Mouse (Mus musculus) erythroblast, embryonic 14.5 days (primary cell): ENCODE measurements around the gene Dph2. TPM values are rescaled to one million over a fixed set of nuclear protein-coding genes. Genes with fewer than 3 reads are reported as not detected.

Experiments used
- H3K27me3 ChIP-seq: 2 replicates; pipeline ENCODE4 v1.6.1; 2012; ENCODE audit warnings: inconsistent platforms; ENCODE audit not compliant: control insufficient read depth
- H3K36me3 ChIP-seq: 2 replicates; pipeline ENCODE4 v1.6.1; 2012; ENCODE audit warnings: mild to moderate bottlenecking, inconsistent platforms; ENCODE audit not compliant: control insufficient read depth
- H3K4me1 ChIP-seq: 2 replicates; pipeline ENCODE4 v1.6.1; 2012; ENCODE audit warnings: inconsistent platforms; ENCODE audit not compliant: control insufficient read depth
- H3K4me3 ChIP-seq: replicated peaks from 2 replicates; pipeline ENCODE3; 2012; ENCODE audit warnings: moderate library complexity, mild to moderate bottlenecking, inconsistent platforms
- H3K9me3 ChIP-seq: 2 replicates; pipeline ENCODE4 v1.6.1; 2012; ENCODE audit warnings: low read length, inconsistent platforms, mixed read lengths; ENCODE audit not compliant: control insufficient read depth
- GATA1 ChIP-seq: IDR thresholded peaks from 2 replicates; pipeline ENCODE4 v1.6.1; 2012; ENCODE audit warnings: low read length, inconsistent platforms, mixed read lengths
- TAL1 ChIP-seq: IDR thresholded peaks from 3 replicates; pipeline ENCODE4 v1.6.1; 2012; ENCODE audit warnings: low read length, inconsistent platforms, mixed read lengths
- polyA plus RNA-seq: library from polyadenylated mRNA; stranded (reverse); fragments of >175 nt; gene quantifications from 2 replicates; pipeline ENCODE4 v1.2.3, GENCODE M21; 2012

Gene Dph2
- polyA plus RNA-seq, 1 experiment: 0.31 TPM

DNA sequence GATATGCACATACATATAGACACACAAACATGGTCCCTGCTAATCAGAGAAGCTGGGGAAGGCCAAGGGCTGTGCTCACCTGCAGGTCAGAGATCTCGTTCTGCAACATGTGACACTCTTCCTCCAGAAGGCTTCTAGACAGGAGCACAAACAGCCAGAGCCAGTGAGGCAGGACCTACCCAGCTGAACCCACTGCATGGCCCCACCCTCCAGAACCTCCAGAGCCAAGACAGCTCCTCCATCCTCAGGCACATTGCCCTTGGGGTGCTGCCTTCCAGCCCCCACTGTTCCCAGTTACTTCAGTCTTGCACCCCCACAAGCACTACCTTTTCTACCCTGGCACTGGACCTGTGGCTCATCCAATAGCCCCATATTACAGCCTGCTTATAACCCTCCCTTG is 21.4 kb downstream of the Dph2 start:
- Histone ChIP-seq H3K4me3 (no peak overlapping the region), H3K36me3 (peaks cover 64% of the 10 kb centered on the region), H3K9me3 (no peaks in the 10 kb centered on the region), H3K27me3 (no peaks in the 10 kb centered on the region; the same call in 1 of the 2 replicates), H3K4me1 (peaks cover 86% of the 10 kb centered on the region)
- TF ChIP-seq TAL1 (no peak), GATA1 (no peak)

DNA sequence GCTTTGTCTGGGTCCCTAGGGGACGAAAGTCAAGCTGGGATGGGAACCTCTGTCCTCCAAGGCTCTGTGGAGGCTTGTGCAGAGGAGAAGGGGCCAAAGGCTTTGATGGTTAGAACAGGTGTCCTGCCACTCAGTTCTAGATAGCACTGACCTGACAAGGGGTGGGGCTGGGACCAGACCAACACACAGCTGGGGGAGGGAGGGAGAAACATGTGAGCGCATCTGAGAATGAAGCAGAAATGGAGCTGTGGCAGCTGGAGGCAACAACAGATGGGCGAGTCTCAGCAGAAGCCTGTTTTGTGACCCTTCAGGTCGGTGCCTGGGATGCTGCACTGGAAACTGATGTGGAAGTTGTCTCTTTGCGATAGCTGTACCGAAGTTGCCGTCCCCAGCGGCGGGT is 22.5 kb downstream of the Dph2 start:
- Histone ChIP-seq H3K27me3 (no peaks in the 10 kb centered on the region; the same call in 1 of the 2 replicates), H3K4me3 (no peak overlapping the region), H3K36me3 (peaks cover 75% of the 10 kb centered on the region), H3K4me1 (peaks cover 88% of the 10 kb centered on the region), H3K9me3 (no peaks in the 10 kb centered on the region)
- TF ChIP-seq TAL1 (no peak), GATA1 (no peak)

DNA sequence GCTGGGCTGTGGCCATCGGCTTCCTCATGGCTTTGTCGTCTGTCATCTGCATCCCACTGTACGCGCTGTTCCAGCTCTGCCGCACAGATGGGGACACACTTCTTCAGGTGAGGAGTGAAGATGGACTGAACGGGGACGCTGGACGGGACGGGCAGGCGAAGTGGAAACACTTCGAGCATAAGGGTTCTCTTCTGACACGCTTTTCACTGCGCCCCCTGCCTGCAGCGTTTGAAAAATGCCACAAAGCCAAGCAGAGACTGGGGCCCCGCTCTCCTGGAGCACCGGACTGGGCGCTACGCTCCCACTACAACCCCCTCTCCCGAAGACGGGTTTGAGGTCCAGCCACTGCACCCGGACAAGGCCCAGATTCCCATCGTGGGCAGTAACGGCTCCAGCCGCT is 24.0 kb downstream of the Dph2 start:
- Histone ChIP-seq H3K4me3 (no peak overlapping the region), H3K36me3 (peaks cover 90% of the 10 kb centered on the region), H3K27me3 (no peaks in the 10 kb centered on the region; the same call in 1 of the 2 replicates), H3K4me1 (peaks cover 88% of the 10 kb centered on the region), H3K9me3 (no peaks in the 10 kb centered on the region)
- TF ChIP-seq TAL1 (no peak), GATA1 (no peak)

DNA sequence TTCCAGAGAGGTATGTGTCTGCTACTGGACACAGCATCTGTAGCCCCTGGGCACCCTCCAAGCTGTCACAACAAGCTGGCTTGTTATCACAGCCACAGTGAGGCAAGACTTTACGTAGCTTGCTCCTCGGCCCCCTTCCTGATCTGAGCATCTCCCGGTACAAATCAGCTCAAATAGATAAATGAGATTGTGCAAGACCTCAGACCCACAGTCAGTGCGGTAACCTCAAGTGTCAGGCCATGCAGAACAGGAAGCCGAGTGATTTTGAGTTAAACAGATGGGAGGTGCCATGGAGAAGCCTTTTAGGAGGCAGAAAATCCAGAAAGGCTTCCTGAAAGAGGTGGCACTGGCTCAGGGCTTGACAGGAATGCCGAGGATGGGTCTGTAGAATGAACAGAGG is 24.8 kb downstream of the Dph2 start:
- Histone ChIP-seq H3K36me3 (peaks cover 98% of the 10 kb centered on the region), H3K27me3 (no peaks in the 10 kb centered on the region; the same call in 1 of the 2 replicates), H3K9me3 (no peaks in the 10 kb centered on the region), H3K4me3 (no peak overlapping the region), H3K4me1 (peaks cover 85% of the 10 kb centered on the region)
- TF ChIP-seq GATA1 (no peak), TAL1 (no peak)

DNA sequence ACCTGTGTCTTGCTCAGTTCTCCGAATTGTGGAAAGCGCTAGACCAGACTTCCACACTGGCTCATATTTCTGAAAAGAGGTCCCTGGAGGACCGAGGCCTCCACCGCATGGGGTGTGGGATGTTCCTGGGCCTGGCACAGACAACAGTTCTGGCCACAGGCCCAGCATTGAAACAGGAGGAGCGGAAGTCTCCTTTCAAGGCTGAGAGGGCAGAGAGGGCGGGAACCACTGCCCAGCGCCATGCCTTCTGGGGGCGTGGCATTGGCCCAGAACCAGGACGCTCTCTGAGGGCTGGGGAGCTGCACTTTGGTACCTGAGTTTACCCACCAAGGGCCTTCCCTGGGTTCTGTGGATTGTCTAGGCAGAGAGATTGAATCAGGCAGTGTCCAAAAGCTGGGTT is 25.7 kb downstream of the Dph2 start:
- Histone ChIP-seq H3K9me3 (no peaks in the 10 kb centered on the region), H3K27me3 (no peaks in the 10 kb centered on the region; the same call in 1 of the 2 replicates), H3K4me3 (no peak overlapping the region), H3K36me3 (peaks cover 100% of the 10 kb centered on the region), H3K4me1 (peaks cover 79% of the 10 kb centered on the region)
- TF ChIP-seq GATA1 (no peak), TAL1 (no peak)

GRCm38 (mm10) chr4:117862823-117863222 is 29.0 kb downstream of the Dph2 start:
- Histone ChIP-seq H3K4me1 (peaks cover 75% of the 10 kb centered on the region), H3K9me3 (no peaks in the 10 kb centered on the region), H3K4me3 (no peak overlapping the region), H3K36me3 (peaks cover 100% of the 10 kb centered on the region), H3K27me3 (no peaks in the 10 kb centered on the region; the same call in 1 of the 2 replicates)
- TF ChIP-seq TAL1 (no peak), GATA1 (no peak)

GRCm38 (mm10) chr4:117860570-117860969 is 31.3 kb downstream of the Dph2 start:
- TF ChIP-seq TAL1 (no peak), GATA1 (no peak)
- Histone ChIP-seq H3K4me1 (peaks cover 72% of the 10 kb centered on the region), H3K27me3 (no peaks in the 10 kb centered on the region; the same call in 1 of the 2 replicates), H3K9me3 (no peaks in the 10 kb centered on the region), H3K36me3 (peaks cover 100% of the 10 kb centered on the region), H3K4me3 (no peak overlapping the region)

DNA sequence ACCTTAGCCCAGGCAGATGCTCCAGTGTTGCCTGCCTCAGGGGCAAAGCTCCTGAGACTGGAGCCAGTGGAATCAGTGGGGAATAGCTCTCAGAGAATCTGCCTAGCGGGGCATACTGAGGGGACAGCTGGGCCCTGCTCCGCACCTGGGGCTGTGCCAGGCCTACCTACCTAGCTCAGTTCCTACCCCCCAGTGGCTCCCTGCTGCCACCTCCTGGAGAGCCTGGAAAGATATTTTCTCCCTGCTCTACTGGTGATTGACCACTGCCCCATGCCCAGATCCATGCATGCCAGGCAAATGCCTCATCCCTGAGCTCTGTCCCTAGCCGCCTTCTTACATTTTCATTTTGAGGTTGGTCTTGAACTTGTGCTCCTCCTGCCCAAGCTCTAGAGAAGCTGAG is 33.0 kb downstream of the Dph2 start:
- TF ChIP-seq GATA1 (no peak), TAL1 (no peak)
- Histone ChIP-seq H3K9me3 (no peaks in the 10 kb centered on the region), H3K4me3 (no peak overlapping the region), H3K4me1 (peaks cover 79% of the 10 kb centered on the region), H3K27me3 (no peaks in the 10 kb centered on the region; the same call in 1 of the 2 replicates), H3K36me3 (peaks cover 100% of the 10 kb centered on the region)

GRCm38 (mm10) chr4:117855146-117855545 is 36.7 kb downstream of the Dph2 start:
- no peaks in the 10 kb centered on the region for H3K9me3 ChIP-seq
- no peak overlapping the region for H3K4me3 ChIP-seq
- peaks cover 87% of the 10 kb centered on the region for H3K4me1 ChIP-seq
- H3K27me3 ChIP-seq: no peaks in the 10 kb centered on the region; the same call in 1 of the 2 replicates
- H3K36me3 ChIP-seq: peaks cover 100% of the 10 kb centered on the region
- TF ChIP-seq TAL1 (no peak), GATA1 (no peak)
